Mouse (Mus musculus) spleen, postnatal 36 days (tissue): ENCODE results near the gene Ganc.

ENCODE experiments used
- DNase-seq, 2 experiments: peaks; one replicate each; pipeline ENCODE4 v3.0.0; 2022; ENCODE audit warnings: low spot score in 2 of 2, mixed read lengths in 1 of 2

Ganc gene

GRCm38 (mm10) chr2:120403653-120403985, at the start of gene Ganc:
TSS of gene Ganc (plus strand) at chr2:120403896.
- DNase-seq: no peak

GRCm38 (mm10) chr2:120360425-120360824, 43.3 kb upstream of the Ganc start:
- no peak for DNase-seq

- no peak for DNase-seq
These were observed 37.2 kb upstream of the Ganc start for GRCm38 (mm10) chr2:120366501-120366900.

- no peak for DNase-seq
These were observed 36.1 kb upstream of the Ganc start for GRCm38 (mm10) chr2:120367416-120368207.

- DNase-seq: no peak
These were observed 29.8 kb upstream of the Ganc start for GRCm38 (mm10) chr2:120373858-120374257.

DNA sequence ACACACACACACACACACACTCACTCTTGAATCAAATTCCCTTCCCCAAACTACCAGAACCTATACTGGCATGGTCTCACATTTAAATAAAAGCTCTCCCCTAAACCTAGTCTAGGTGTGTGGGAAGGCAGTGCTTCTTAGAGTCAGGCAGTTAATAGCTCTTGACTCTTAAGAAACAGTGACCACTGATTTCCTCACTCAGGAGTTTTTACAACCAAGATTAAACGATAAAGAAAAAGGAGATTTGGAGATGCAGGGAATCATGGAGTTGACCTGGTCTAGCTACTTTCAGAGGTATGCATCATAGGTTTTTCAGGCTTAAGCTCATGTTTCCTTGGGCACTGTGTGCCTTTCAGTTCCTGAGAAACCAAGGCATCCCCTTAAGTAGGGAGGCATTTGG, 17.4 kb upstream of the Ganc start:
- no peak for DNase-seq

DNA sequence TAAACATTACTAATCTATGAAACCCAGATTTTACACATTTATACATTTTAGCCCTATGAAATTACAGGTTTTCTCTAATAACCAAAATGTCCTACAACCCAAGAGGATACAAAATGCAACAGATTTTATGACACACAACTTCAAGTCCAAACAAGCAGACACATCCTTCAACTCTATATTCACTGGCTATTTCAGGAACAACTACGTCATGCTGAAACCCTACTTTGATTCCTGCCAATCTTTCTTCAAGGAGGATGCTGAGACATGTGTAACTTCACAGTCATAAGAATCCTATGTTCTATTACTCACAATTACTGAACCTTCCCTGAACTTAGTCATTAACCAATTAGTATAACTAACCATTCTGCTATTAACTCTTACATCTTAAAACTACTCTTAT, 16.4 kb upstream of the Ganc start:
- no peak for DNase-seq

GRCm38 (mm10) chr2:120389376-120389775, 14.3 kb upstream of the Ganc start:
- no peak for DNase-seq

DNA sequence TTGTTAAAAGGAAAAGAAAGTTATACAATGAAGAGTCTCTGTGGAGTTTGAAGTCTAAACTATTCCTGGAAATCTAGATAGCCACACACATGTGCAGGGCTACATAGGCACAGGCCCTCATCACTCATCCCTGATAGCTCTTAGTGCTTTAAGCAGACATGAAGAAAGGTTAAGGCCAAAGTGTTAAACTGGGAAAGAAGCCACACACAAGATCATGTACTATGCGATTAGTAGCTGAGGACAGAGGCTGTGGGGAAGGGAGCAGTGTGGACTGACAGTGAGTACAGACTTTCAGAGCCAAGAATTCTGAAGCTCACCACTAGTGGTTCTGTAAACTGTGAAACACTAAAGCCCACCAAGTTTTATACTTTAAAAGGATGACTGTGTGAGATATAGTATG, 12.8 kb upstream of the Ganc start:
- no peak for DNase-seq

GRCm38 (mm10) chr2:120392406-120392805, 11.3 kb upstream of the Ganc start:
- no peak for DNase-seq

GRCm38 (mm10) chr2:120397951-120398350, 5.7 kb upstream of the Ganc start:
- DNase-seq: no peak

DNA sequence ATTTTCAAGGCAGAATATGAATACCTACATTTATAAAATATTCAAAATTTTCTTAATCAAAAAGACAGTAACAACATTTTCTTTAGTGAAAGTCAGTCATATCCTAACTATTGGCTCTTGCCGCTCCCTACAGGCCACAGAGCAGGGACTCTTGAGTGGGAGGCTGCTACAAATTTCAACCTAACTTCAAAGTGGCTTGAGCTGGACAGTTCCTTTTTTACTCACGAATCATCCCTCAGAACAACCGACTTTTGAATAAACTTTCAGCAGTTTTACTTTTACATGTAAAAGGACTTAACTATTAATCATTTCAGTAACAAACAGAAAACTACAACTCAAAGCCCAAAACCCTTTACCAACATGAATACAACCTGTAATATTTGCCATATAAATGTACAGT, 883 bp upstream of the Ganc start:
- no peak for DNase-seq

DNA sequence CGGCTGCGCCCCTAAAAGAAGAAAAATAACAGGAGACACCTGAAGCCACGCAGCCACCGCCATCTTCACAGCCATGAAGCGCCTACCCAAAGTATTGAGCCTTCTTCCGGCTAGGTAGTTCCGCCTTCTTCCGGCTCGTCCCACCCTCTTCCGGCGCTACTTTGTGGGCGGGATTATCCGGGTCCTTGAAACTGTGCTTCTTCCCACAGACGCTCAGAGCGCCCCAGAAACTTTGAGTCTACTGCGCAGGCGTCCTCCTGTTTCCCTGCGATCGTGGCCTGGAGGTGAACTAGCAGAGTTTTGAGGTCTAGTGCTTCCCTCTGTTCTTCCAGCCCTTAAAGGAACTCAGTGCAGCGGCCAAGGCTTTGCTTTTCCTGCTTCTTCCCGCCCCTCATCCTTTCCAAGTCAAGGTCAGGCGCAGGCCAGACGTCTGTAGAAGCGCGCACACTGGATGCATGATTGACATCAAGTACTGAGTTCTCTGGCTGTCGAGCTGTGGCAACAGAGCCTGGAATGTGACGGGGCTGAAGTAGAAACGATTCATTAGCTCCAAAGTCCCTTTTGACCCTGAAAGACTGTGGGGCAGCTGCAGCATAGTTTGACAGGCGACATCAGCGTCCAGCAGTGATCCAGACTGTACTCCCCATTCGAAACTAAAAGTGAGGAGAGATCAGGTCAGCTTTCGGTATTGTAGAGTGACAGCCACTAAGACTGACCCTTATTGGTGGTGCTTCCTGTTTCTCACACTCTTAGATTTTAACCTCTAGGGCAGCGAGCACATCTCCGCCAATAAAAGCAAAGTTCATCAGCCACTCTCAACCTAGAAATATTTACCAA, 508 bp downstream of the Ganc start, which contains the start of gene Tmem87a:
Gene Tmem87a (minus strand): TSS at position 128 of the 837 bp plus-strand sequence.
- peak; percentile 96 to 97 for DNase-seq

- DNase-seq: peak in 1 of 2 experiments; percentile 6
These were observed 1.4 kb downstream of the Ganc start for GRCm38 (mm10) chr2:120404823-120405765.

- no peak for DNase-seq
These were observed 7.5 kb downstream of the Ganc start for GRCm38 (mm10) chr2:120411096-120411628.

DNA sequence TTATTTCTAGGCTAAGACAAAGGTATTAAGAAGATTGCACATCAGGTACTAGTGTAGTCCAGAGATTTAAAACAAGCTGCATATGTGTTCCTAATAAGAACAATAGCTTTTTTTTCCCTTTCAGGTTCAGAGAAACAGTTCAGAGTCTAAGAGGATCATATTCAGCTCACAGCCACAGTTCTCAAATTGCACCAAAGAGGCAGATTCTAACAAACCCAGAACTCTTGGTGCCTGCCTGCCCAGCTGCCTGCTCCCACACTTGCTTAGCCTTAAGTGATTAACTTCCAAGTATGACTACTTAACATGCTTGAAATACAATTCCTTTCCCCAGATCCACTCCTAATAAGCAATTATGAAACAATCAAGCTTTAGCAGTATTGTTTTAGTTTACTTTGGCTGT, 10.4 kb downstream of the Ganc start:
- DNase-seq: no peak

DNA sequence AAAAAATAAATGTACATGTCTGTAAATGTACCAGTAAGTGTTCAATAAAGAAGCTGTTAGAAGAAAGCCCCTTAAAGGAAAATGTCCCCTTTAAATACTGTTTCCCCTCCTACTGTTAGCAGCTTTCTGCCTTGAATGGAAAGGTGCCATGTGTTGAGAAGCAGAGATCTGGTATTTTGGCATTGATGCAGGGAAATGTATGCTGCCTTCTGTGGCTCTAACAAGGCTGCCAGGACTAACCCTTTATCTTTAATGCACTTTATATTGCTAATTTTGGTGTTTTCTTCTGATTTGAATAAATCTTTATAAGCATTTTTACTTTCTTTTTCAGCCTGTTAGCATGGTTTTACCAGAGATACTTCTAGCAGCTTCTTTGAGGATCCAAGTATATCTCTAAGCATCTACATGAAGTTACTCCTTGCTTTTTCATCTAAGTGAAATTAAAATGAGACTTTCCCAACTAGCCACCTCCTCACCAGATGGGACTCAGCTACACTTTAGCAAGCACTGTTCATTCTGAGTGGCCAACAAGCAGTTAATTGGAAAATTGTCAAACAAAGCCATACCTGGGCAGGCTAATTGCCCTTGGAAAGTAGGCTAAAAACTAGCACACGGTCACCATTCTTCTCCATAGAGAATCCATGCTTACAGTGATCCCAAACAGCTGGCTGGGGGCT, 11.2 kb downstream of the Ganc start:
- DNase-seq: no peak

DNA sequence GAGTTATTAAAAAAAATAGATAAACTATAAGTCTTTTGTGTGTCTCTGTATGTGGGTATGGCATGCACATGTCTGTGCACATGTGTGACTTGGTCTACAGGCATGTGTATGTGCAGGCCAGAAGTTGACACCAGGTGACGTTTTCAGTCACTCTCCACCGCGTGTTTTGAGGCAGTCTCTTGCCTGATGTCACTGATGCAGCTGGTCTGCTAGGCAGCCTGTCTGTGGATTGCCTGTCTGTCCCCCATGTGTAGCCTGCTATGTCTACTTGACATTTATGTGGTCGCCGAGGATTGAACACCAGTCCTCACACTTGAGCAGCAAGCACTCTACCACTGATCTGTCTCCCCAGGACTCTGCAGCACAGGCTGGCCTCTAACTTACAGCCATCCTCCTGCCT, 20.7 kb downstream of the Ganc start:
- no peak for DNase-seq

- DNase-seq: no peak
These were observed 40.8 kb downstream of the Ganc start for GRCm38 (mm10) chr2:120444486-120444885.

GRCm38 (mm10) chr2:120446373-120446772, 42.7 kb downstream of the Ganc start:
- peak; percentile 14 to 21 for DNase-seq

GRCm38 (mm10) chr2:120447306-120447705, 43.6 kb downstream of the Ganc start:
- no peak for DNase-seq
